Mouse (Mus musculus): ENCODE data around the gene Plekhh2. TPM values are rescaled to one million over a fixed set of nuclear protein-coding genes. Genes with fewer than 3 reads are reported as not detected.

The Plekhh2 gene
- polyA plus RNA-seq, 1 experiment: 9.0 TPM

DNA sequence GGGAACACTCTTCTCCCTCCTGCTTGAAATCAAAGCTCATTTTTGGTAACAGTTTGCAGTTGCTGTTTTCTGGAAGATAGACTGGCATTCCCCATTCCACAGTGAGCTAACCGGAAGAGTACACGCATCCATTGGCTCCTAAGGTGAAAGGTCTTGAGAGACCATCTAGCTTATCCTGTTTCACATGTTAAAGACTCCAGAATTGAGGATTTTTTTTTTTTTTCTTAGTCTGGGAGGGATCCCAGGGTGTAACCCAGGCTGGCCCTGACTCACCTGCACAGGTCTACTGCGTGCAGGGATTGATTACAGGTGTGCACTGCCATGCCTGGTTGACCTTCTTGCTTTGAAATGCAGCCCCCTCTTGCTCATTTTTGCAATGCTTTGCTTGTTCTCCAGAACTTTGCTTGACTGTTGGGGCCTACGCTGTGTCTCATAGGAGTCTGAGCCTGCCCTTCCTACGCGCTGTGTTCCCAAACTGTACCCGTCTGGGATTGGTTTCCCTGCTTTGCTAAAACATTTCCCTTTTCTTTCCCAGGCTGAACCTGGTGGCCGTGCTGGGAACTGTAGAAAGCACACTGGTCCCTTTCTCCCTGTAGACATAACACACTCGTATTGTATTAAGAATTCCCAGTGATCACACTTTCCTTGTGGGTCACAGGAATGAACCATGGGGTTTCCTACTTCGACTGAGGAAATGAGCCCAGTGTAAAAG is 92.2 kb downstream of the Plekhh2 start:
- no peak for DNase-seq (ENCODE audit: extremely low spot score in 1 of 2, low spot score in 1 of 2)

DNA sequence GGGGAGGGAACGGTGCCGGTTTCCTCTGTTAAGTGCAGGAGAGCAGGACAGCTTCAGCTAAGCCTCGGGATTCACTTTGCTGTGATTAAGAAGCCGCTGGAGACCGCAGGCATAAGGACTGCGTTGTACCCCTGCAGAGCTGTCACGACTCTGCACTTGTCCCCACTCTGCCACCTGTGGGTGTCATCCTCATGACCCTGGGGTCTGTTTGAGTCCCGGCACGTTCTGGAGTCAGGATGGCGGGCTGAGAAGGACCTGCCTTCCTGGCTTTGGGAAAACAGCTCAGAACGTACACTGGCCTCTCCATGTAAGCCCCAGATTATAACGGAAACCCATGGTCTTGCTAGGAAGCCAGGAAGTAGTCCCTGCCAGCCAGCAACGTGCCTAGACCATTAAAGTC is 95.3 kb downstream of the Plekhh2 start:
- no peak for DNase-seq (ENCODE audit: extremely low spot score in 1 of 2, low spot score in 1 of 2)

DNA sequence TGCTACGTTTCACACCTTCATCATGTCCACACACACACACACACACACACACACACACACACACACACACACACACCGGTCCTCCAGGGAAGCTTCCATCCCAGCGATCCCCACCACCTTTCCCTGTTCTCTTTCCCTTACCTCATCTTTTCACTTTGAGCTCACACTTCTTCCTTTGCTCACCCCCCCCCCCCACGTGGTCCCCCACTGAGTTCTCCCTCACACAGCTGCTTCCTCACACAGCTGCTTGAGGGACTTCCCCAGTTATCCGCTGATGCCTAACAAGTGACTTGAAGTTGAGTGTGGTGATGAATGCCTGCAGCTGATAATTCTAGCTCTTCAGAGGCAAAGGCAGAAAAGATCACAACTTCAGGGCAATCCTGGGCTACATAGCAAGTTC is 95.9 kb downstream of the Plekhh2 start:
- DNase-seq (ENCODE audit: extremely low spot score in 1 of 2, low spot score in 1 of 2): no peak

DNA sequence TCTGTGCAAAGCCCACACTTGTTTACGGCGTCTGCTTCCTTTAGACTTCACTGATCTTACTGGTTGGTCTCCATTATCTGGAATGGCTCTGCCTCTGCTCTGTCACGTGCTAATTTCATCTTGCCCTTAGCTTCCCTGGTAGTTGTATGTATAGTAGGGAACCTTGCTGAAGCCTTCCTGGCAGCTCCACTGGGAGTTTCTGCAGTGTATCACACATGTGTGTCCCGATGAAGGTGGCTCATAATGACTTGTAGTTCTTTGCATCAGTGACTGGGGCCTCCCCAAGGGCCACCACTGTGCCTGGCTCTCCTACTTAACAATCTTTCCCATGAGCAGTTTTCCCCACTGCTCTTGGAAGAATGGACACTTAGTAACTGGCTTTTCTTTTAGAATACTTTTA is 96.9 kb downstream of the Plekhh2 start:
- DNase-seq (ENCODE audit: extremely low spot score in 1 of 2, low spot score in 1 of 2): no peak

DNA sequence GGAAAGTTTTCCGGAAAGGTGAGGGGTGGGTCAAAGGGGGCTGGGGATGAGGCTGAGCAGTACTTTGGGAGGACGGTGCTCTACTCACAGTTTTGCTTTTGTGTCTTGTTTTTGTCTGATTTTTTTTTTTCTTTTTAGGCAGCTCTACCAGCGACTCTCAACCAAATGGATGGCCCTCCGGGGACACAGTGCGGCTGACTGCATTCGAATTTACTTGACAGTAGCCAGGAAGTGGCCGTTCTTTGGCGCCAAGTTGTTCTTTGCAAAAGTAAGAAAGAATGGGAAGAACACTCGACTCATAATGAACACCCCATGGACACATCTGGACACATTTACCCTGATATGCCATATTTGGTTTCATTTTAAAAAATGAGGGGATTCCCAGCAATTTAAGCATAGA is 99.8 kb downstream of the Plekhh2 start:
- DNase-seq (ENCODE audit: extremely low spot score in 1 of 2, low spot score in 1 of 2): no peak

DNA sequence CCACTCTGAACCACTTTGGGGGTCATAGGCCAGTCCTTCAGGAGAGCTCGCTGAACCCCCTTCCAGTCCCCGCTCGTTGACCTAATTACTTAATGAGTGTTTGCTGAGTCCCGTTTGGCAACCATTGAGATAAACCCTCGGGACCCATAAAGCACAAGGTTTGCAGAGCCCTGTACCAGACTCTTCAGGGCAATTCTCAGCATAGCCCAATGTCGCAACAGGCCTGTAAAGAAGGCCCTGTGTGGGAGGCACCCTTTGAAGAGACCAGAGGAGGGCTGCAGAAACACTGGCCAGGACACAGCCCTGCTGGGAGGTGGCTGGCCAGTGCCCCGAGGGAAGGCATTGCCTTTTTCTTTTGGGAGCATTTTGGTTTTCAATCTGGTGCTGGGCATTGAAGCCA is 100.3 kb downstream of the Plekhh2 start:
- no peak for DNase-seq (ENCODE audit: extremely low spot score in 1 of 2, low spot score in 1 of 2)

DNA sequence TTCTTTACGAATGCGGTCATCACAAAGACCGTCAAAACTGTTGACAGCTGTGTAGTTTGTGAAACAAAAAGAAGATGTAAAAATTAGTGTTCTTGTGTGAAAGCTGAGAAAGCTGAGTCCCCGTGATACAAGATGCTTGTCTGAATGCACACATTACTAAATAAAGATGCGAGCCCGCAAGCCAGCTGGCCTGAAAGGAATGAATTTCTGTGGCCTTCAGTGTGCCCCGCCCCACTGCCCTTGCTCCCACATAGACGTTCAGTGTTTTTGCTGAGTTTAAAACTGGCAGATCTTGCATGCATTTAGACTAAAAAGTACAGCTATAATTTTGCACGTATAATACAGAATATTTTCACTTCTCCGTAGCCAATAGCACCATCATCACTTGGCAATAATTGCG is 104.1 kb downstream of the Plekhh2 start:
- DNase-seq (ENCODE audit: extremely low spot score in 1 of 2, low spot score in 1 of 2): no peak

DNA sequence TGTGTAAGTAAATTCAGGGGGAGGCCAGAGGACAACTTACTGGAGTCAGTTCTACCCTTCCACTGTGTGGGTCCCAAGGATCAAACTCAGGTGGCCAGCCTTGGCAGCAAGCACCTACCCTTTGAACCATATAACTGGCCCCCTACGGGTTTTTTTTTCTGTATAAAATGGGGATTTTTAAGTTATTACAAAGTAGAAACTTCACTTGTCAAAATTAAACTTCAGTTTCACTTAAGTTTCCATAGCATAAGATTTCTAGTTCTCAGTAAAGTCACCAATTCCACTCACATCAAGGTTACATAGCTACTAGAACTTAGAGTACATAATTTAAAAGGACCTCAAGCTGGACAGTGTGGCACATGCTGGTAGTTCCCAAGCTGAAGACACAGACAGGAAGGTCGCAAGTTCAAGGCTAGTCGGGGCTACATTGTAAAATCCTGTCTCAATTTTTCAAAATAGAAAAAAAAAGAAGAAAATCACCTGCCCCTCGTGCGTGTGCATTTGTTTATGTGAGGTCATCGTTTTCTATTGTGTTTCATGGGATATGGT is 104.9 kb downstream of the Plekhh2 start:
- DNase-seq (ENCODE audit: extremely low spot score in 1 of 2, low spot score in 1 of 2): no peak

DNA sequence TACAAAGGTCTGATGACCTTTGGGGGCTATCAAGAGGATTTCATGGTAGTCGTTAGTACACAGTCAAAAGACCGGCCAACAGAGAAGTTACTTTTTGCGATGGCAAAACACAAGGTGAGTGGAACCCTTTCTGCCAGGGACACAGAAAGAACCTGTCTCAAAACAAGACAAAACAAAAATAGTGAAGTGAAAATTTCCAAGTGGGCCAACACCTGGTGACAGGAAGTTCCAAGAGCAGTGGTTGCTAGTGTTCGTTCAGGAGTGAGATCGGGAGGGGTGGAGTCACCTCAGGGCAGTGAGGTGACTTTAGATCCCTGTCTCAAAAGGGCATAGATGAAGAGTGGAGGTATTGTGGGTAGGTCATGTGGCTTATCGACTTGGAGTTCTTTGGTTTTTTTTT is 106.3 kb downstream of the Plekhh2 start:
- DNase-seq (ENCODE audit: extremely low spot score in 1 of 2, low spot score in 1 of 2): no peak

DNA sequence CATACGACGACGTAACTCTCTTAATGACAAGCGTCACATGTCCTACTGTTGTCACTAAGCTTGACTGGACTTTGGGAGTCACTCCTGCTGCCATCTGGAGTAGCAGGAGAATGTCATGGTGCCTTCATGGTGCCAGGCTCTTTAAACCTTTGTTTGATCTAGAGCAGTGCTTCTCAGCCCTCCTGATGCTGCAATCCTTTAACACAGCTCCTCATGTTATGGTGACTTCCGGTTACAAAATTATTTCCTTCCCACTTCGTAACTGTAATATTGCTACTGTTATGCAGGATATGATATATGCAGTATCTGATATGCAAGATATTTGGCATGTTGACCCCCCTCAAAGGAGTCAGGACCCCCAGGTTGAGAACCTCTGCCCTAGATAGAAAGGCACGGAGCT is 107.4 kb downstream of the Plekhh2 start:
- DNase-seq (ENCODE audit: extremely low spot score in 1 of 2, low spot score in 1 of 2): no peak

DNA sequence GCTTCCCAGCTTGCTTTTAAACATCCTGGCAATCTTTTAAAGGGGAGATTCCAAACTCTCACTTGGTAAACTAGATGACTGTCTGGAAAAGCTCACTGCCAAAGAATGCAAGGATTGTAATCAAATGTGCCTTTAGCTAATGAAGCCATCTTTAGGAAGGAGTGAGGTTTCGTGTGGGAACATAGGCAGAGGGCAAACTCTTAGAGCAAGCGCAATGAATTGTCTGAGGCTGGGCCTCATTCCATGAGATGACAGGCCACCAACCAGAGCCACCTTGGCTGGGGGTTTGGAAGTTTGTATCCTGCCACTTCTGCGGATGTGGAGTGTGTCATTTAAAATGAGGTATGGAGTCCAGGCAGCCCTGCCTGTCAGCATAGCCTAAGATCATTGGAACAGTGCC is 108.4 kb downstream of the Plekhh2 start:
- DNase-seq (ENCODE audit: extremely low spot score in 1 of 2, low spot score in 1 of 2): no peak

DNA sequence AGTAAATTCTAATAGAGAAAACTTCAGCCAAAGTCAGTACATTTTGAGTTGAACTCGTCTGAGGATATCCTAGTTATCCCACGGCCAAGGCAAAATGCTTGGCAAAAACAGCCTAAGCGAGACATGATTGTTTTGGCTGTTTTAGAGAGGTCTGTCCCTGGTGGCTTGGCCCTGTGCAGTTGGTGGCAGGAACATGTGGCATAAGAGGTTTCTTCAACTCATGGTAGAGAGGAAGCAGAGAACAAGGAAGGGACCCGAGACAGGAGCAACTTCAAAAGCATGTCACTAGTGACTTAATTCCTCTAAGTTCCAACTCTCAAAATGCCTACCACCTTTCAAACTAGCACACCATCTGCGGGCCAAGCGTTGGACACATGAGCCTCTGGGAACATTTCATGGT is 108.9 kb downstream of the Plekhh2 start:
- no peak for DNase-seq (ENCODE audit: extremely low spot score in 1 of 2, low spot score in 1 of 2)

DNA sequence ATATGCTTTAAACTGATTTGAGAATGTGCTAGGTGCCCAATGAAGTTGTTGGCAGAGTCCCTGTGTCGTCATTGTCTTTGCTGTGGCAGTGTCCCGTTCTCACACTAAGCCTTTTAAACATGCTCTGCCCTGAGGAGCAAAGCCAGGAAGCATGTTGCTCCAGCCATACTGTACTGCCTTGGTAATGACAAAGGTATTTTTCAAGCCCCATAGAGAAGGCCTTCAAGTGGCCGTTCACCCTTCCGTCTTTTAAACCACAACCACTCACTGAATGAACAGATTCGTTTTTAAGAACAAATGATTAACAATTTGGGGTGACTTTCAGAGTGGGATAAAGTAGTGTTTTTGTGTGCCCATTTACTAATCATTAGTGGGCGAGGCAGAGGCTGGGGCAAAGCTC is 109.5 kb downstream of the Plekhh2 start:
- no peak for DNase-seq (ENCODE audit: extremely low spot score in 1 of 2, low spot score in 1 of 2)

DNA sequence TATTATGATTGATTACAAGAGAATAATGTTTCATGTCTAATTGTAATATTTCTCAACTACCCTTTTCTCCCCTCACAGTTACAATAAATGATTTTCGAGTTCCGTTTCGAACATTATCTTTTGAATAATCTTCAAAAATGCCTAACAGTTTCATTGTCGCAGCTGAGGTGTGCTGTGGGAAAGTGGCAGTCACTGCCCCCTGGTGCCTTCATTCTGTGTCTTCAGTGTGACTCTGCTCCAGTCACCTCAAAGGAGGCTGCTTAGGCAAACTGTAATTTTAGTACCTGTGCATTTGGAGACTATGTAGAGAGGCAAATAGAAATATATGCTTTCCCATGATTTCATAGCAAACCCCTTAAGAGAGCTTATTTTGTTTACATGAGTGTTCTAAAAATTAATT is 110.3 kb downstream of the Plekhh2 start:
- no peak for DNase-seq (ENCODE audit: extremely low spot score in 1 of 2, low spot score in 1 of 2)

DNA sequence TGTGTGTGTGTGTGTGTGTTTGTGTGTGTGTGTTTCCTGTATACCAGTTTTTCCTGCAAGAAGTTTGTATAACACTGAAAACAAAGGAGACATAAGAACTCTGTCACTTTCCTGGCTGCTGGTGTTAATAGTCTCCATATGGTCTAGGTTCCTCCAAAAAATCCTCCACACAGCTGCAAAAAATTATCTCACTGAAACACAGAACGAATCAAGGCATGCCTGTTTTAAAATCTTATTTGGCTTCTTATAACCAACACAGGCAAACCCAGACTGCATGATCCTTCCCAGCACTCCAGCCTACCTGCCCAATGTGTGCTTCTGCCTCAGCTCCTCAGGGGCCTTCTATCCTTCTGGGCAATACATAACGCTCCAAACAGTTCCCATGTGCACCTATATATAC is 111.2 kb downstream of the Plekhh2 start:
- DNase-seq (ENCODE audit: extremely low spot score in 1 of 2, low spot score in 1 of 2): no peak

DNA sequence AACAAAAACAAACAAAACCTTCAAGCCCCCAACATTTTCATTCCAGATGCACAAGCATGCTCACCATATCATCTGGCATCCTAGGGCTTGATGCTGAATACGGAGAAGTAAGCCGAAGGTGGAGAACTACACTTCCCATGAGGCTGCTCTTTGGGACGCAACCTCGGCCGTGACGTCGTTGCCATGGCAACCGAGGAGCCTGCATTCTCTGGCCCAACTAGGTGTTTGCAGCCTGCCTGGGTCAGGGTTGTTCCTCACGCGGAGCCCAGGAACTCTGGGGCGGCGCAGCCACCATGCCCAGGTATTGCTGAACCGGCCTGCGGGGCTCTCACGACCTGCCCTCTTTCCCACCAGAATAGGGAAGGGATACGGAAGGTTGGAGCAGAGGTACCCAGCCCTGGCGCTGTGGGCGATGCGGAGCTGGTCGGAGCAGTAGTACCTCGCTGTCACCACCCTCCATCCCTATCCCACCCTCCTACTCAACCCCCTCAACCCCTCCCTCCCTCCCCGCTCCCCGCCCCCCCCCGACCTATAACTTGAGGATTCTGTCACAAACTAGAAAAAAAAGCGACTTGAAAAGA is 114.7 kb downstream of the Plekhh2 start, which contains the start of gene Dync2li1:
TSS of gene Dync2li1 (plus strand) at position 221 of the 581 bp plus-strand sequence.
- peak; percentile 84 to 92 for DNase-seq (ENCODE audit: extremely low spot score in 1 of 2, low spot score in 1 of 2)

DNA sequence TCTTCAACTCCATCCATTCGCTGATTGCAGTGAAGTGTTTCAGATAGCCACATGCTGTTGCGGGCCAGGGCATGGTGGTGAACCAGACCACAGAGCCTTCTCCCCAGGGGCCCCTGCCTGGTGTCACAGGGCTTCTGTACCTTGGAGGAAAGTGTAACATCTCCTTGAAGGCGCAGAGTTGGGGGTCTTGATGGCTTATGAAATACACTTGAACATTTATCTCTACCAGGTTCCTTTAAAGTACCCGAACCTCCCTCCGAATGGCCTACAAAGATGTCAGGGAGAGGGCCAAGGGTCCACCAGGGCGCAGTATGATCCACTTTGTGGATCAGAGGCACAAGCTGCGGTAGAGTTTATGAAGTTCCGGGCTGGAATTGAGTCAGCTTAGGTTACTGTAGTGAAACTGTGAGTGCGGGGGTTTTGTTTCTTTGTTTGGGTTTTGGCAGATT is 115.2 kb downstream of the Plekhh2 start:
- peak in 1 of 2 experiments; percentile 28 for DNase-seq (ENCODE audit: extremely low spot score in 1 of 2, low spot score in 1 of 2)

DNA sequence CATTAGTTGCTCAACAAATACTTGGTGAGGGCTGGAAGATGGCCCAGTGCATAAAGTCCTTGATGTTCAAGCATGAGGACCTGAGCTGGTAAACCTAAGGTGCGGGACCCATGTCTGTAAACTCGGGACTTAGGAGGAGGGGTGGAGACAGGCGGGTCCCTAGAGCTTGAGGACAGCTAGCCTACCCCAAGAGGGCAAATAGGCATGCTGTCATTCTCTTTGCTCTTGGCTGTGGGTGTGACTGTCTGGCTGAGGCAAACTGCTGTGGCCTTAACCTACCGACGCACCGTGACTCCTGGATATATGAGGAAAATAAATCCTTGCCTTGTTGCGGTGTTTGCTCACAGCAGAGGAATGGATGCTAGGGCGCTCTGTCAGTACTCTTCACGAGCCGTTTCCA is 116.0 kb downstream of the Plekhh2 start:
- DNase-seq (ENCODE audit: extremely low spot score in 1 of 2, low spot score in 1 of 2): no peak

DNA sequence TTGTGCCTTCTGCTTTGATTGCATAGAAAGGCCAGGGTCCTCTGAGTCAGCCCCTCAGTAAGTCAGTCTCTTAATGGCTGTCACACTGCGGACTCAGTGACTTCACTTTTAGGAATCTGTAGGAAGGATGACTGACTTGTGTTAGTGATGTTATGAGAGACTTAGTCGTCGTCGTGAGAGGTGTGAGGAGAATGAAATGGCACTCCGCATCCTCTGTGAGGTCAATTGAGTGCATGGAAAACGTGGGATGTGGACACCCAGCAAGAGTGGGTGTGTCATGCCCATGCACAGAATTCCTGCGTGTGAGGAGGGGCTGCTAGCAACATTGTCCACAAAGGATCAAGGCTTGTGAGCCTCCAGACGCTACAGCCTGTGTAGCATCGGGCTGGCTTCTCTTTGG is 116.9 kb downstream of the Plekhh2 start:
- DNase-seq (ENCODE audit: extremely low spot score in 1 of 2, low spot score in 1 of 2): no peak

DNA sequence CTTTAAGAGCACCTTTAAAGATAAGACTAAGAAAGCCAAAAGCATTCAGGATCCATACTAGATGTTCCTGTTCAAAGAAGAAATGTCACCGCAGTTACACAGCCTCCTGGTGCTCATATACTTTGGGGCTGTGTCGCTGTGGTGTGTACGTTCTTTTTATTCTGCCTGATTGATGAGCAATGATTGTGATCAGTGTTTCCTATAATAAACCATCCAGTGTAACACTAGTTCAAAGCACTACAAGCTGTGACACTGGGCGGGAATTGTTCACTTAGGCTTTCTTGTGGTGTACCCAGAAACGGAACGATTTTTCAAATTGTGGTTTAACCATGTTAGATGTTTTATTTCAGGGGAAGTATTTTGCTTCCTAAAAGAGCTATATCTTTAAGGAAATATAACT is 120.1 kb downstream of the Plekhh2 start:
- no peak for DNase-seq (ENCODE audit: extremely low spot score in 1 of 2, low spot score in 1 of 2)

DNA sequence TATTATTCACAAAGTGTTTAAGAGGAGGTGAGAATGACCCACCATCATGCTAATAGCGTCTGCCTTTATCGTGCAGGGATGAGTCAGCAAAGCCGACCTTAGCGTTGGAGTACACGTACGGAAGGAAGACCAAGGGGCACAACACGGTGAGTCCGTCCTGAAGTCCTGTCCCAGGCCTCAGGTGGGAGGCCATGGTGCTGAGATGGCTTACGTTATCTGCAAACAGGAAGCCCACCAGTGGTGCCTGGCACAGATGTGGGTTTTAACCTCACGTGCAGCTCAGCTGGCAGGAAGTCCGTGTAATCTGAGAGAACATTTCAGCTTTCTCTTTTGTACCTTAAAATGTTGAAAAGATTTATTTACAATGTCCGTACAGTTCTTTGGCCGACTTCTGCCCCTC is 121.7 kb downstream of the Plekhh2 start:
- no peak for DNase-seq (ENCODE audit: extremely low spot score in 1 of 2, low spot score in 1 of 2)

DNA sequence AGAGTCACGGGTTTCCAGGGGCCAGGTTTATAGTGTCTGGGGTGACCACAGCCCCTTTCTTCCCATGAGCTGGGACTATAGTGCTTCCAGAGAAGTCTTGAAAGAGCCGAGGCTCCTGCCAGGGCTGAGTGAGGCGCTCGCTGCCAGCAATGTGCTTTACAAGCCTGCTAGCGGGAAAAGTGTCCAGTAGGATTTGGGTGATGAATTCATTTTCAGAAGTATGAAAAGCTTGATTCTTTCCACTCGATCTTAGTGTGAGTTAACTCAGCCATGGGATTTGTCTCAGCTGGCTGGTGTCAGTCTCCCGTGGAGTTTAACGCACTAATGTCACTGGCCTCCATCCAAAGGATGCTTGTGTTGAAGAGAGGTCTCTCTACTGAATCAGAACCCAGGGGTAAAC is 124.6 kb downstream of the Plekhh2 start:
- DNase-seq (ENCODE audit: extremely low spot score in 1 of 2, low spot score in 1 of 2): no peak

Data from frontal cortex, adult 2 months (tissue).